Mouse (Mus musculus) mesoderm, embryonic 11.5 days (tissue): ENCODE measurements around the gene Iqcf3.
A peak's percentile ranks its signal among the peaks of the same experiment; 100 is the strongest.

Experiments used
- DNase-seq: peaks from one replicate; pipeline ENCODE4 v3.0.0-alpha.2; 2012; ENCODE audit warnings: low read depth, low spot score

Iqcf3 gene

GRCm38 (mm10) chr9:106471892-106472291, 89.5 kb downstream of the Iqcf3 start:
- peak; percentile 64 for DNase-seq

GRCm38 (mm10) chr9:106470991-106471750, 90.3 kb downstream of the Iqcf3 start:
- no peak for DNase-seq

- no peak for DNase-seq
These were observed 91.7 kb downstream of the Iqcf3 start for GRCm38 (mm10) chr9:106469776-106470175.

GRCm38 (mm10) chr9:106469317-106469716, 92.1 kb downstream of the Iqcf3 start:
- DNase-seq, result no peak

- DNase-seq, result no peak
These were observed 93.7 kb downstream of the Iqcf3 start for GRCm38 (mm10) chr9:106467746-106468145.

- no peak for DNase-seq
These were observed 94.7 kb downstream of the Iqcf3 start for GRCm38 (mm10) chr9:106466721-106467120.

GRCm38 (mm10) chr9:106465571-106466200, 95.7 kb downstream of the Iqcf3 start, which contains the start of gene Gpr62:
Gene Gpr62 (minus strand): TSS chr9:106465938.
- DNase-seq, result no peak

GRCm38 (mm10) chr9:106464751-106465541, 96.5 kb downstream of the Iqcf3 start:
- DNase-seq, result peak; percentile 75

- DNase-seq, result no peak
These were observed 98.0 kb downstream of the Iqcf3 start for GRCm38 (mm10) chr9:106463122-106464063.

GRCm38 (mm10) chr9:106462430-106462800, 99.0 kb downstream of the Iqcf3 start:
- no peak for DNase-seq

- no peak for DNase-seq
These were observed 99.6 kb downstream of the Iqcf3 start for GRCm38 (mm10) chr9:106461641-106462429.

- no peak for DNase-seq
These were observed 100.4 kb downstream of the Iqcf3 start for GRCm38 (mm10) chr9:106461026-106461415.

- DNase-seq, result no peak
These were observed 100.9 kb downstream of the Iqcf3 start for GRCm38 (mm10) chr9:106460401-106461025.

- no peak for DNase-seq
These were observed 101.5 kb downstream of the Iqcf3 start for GRCm38 (mm10) chr9:106459946-106460345.

GRCm38 (mm10) chr9:106457920-106458319, 103.5 kb downstream of the Iqcf3 start:
- DNase-seq, result no peak

- no peak for DNase-seq
These were observed 104.3 kb downstream of the Iqcf3 start for GRCm38 (mm10) chr9:106457163-106457559.

- peak; percentile 75 for DNase-seq
These were observed 104.9 kb downstream of the Iqcf3 start for GRCm38 (mm10) chr9:106456325-106457162.

GRCm38 (mm10) chr9:106454888-106455681, 106.3 kb downstream of the Iqcf3 start:
- peak; percentile 73 for DNase-seq
